Comparison of ENCODE assay signal across 8 mouse cellular contexts in the genomic region with DNA sequence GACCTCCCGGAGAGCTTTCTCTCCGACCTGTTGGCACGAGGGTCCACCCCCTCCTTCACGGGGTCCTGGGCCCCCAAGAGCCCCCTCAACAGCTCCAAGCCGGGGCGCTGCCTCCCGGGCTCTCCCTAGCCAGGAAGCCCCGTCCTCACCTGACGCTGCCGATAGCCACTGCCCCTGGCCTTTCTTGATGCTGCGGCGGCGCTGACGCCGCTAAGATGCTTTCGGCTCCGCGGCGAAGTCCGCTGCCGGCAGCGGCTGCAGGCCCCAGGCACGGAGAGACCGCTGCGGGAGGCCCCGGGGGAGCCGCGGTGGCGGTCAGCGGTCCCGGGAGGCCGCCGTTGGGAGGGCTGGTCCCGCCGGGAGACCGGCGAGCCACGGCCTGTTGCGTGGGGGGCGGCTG. TPM values are rescaled to one million over a fixed set of nuclear protein-coding genes. Genes with fewer than 3 reads are reported as not detected.
A peak's percentile ranks its signal among the peaks of the same experiment; 100 is the strongest.
DNase-seq lines count a peak whose midpoint lies in the region; ATAC-seq and TF ChIP-seq lines count a peak whose summit lies in the region.

No protein-coding gene starts in this region.

- H3K79me2 ChIP-seq in myocyte (ENCODE audit: control insufficient read depth, insufficient read depth), result peaks cover 40% of the 10 kb centered on the region

- H3K27me3 ChIP-seq in embryonic facial prominence, embryonic 12.5 days, result no peaks in the 10 kb centered on the region
- no peaks in the 10 kb centered on the region for H3K27me3 ChIP-seq in intestine, embryonic 15.5 days (replicated peaks)
- no peaks in the 10 kb centered on the region for H3K27me3 ChIP-seq in myocyte (ENCODE audit: control insufficient read depth, insufficient read depth, insufficient read length)

- peaks cover 34% of the 10 kb centered on the region for H3K36me3 ChIP-seq in embryonic facial prominence, embryonic 12.5 days
- H3K36me3 ChIP-seq in intestine, embryonic 15.5 days, result peaks cover 27% of the 10 kb centered on the region
- H3K36me3 ChIP-seq in myocyte (ENCODE audit: control insufficient read depth, insufficient read depth), result peaks cover 30% of the 10 kb centered on the region

- H3K4me3 ChIP-seq in left cerebral cortex, adult 2 months, result peak overlapping the region; percentile 100
- H3K4me3 ChIP-seq in embryonic facial prominence, embryonic 12.5 days, result peak overlapping the region; percentile 100
- H3K4me3 ChIP-seq in intestine, embryonic 15.5 days (replicated peaks), result peak overlapping the region; percentile 89
- peak overlapping the region; percentile 62 for H3K4me3 ChIP-seq in myocyte

- H3K9me3 ChIP-seq in embryonic facial prominence, embryonic 12.5 days, result no peaks in the 10 kb centered on the region
- no peaks in the 10 kb centered on the region for H3K9me3 ChIP-seq in intestine, embryonic 15.5 days

- H3K4me2 ChIP-seq in embryonic facial prominence, embryonic 12.5 days (replicated peaks), result peak overlapping the region; percentile 85
- peak overlapping the region; percentile 73 for H3K4me2 ChIP-seq in intestine, embryonic 15.5 days (replicated peaks)
- no peak overlapping the region for H3K4me2 ChIP-seq in myocyte (ENCODE audit: low read depth)

- H3K4me1 ChIP-seq in embryonic facial prominence, embryonic 12.5 days, result peaks cover 9% of the 10 kb centered on the region
- H3K4me1 ChIP-seq in intestine, embryonic 15.5 days (replicated peaks), result 0 out of 2 replicates have a peak, but pooled peaks cover 4% of the 10 kb centered on the region

- intact Hi-C loops in left cerebral cortex, adult 2 months (cut with DNase I), result loop anchor here (1.0 to 10.0 kb wide), 4 partner anchors 15 to 1245 kb away; a partner anchor contains a TSS

- 1% methylated on average over 40 of the region's 40 CpGs for WGBS in embryonic facial prominence, embryonic 12.5 days
- 0% methylated on average over 40 of the region's 40 CpGs for WGBS in intestine, embryonic 15.5 days

- DNase-seq in left cerebral cortex, adult 2 months (ENCODE audit: extremely low spot score in 1 of 2, low spot score in 2 of 2), result no peak
- no peak for DNase-seq in left cerebral cortex, adult 18-20 months (ENCODE audit: low spot score in 2 of 2)
- no peak for DNase-seq in cerebellum, postnatal 10 days
- DNase-seq in c-Kit-positive CD71-positive TER-119-positive erythroid progenitor cells, embryonic 14.5 days (ENCODE audit: low spot score), result no peak
- DNase-seq in urinary bladder, postnatal 14 days (ENCODE audit: low spot score), result no peak

- H3ac ChIP-seq in myocyte (ENCODE audit: control insufficient read depth, insufficient read length), result peak overlapping the region; percentile 91

- peak overlapping the region; percentile 100 for H3K9ac ChIP-seq in embryonic facial prominence, embryonic 12.5 days
- H3K9ac ChIP-seq in intestine, embryonic 15.5 days, result peak overlapping the region; percentile 93

- H3K27ac ChIP-seq in left cerebral cortex, adult 2 months, result peak overlapping the region; percentile 98
- H3K27ac ChIP-seq in embryonic facial prominence, embryonic 12.5 days, result peak overlapping the region; percentile 100
- peak overlapping the region; percentile 99 for H3K27ac ChIP-seq in intestine, embryonic 15.5 days

- peak; percentile 11; the same call in 1 of the 2 replicates for ATAC-seq in embryonic facial prominence, embryonic 12.5 days (ENCODE audit: insufficient number of reproducible peaks, insufficient read depth, low FRiP score, low TSS enrichment)
- ATAC-seq in intestine, embryonic 15.5 days, result no peak

- no peak for TF ChIP-seq CTCF in left cerebral cortex, adult 2 months (IDR thresholded peaks at IDR 0.05)

- TF ChIP-seq POLR2A in myocyte (IDR thresholded peaks at IDR 0.05; ENCODE audit: insufficient read length, low read depth), result no peak

TF ChIP-seq in myocyte, 11 proteins besides CTCF, POLR2A, EP300 and RAD21:
- TF ChIP-seq TCF3 (IDR thresholded peaks at IDR 0.05; ENCODE audit: insufficient read length, low read depth), result no peak
- no peak for TF ChIP-seq TCF12 (IDR thresholded peaks at IDR 0.05; ENCODE audit: insufficient read depth, poor library complexity, severe bottlenecking)
- TF ChIP-seq MAX (IDR thresholded peaks at IDR 0.05; ENCODE audit: low read depth), result no peak
- no peak for TF ChIP-seq POLR2AphosphoS2 (IDR thresholded peaks at IDR 0.05; ENCODE audit: insufficient read length, low read depth)
- TF ChIP-seq USF1 (IDR thresholded peaks at IDR 0.05; ENCODE audit: low read depth), result no peak
- no peak for TF ChIP-seq SRF (IDR thresholded peaks at IDR 0.05; ENCODE audit: control insufficient read depth, insufficient read length, low read depth)
- TF ChIP-seq MYOD1 (IDR thresholded peaks at IDR 0.05; ENCODE audit: control insufficient read depth in 1 of 3, insufficient read length in 2 of 3, low read depth in 2 of 3), result no peak
- no peak for TF ChIP-seq REST (IDR thresholded peaks at IDR 0.05; ENCODE audit: insufficient read depth, insufficient read length)
- TF ChIP-seq E2F4 (IDR thresholded peaks at IDR 0.05; ENCODE audit: insufficient read depth), result no peak

RNA-seq across cellular contexts. Expression of a gene that starts 0.5 kb away (rescaled TPM):
- total RNA-seq in left cerebral cortex, adult 2 months (2021), result 100 to 1,000 TPM; 131 to 139 TPM
- total RNA-seq in left cerebral cortex, adult 18-20 months (2021), result 100 to 1,000 TPM; 110 to 115 TPM
- polyA plus RNA-seq in embryonic facial prominence, embryonic 12.5 days (2016; fragmentation: Nextera tagmentation; extraction: Ambion mirVana), result 62.9 and 64.0 TPM in 2 replicates
- polyA plus RNA-seq in intestine, embryonic 15.5 days (2015; fragmentation: Nextera tagmentation; extraction: Ambion mirVana), result 43.8 and 44.4 TPM in 2 replicates
- polyA plus RNA-seq in myocyte (2012; fragmentation: generic; extraction: Trizol), result 104 TPM

RNA-seq across cellular contexts. Expression of a gene that starts 15.6 kb away (rescaled TPM):
- 10 to 100 TPM; 78.0 to 93.5 TPM for total RNA-seq in left cerebral cortex, adult 2 months (2021)
- total RNA-seq in left cerebral cortex, adult 18-20 months (2021), result 10 to 100 TPM; 90.5 to 94.1 TPM
- polyA plus RNA-seq in embryonic facial prominence, embryonic 12.5 days (2016; fragmentation: Nextera tagmentation; extraction: Ambion mirVana), result 138 and 141 TPM in 2 replicates
- polyA plus RNA-seq in intestine, embryonic 15.5 days (2015; fragmentation: Nextera tagmentation; extraction: Ambion mirVana), result 190 and 207 TPM in 2 replicates
- polyA plus RNA-seq in myocyte (2012; fragmentation: generic; extraction: Trizol), result 167 TPM

RNA-seq across cellular contexts. Expression of a gene that starts 27.5 kb away (rescaled TPM):
- total RNA-seq in left cerebral cortex, adult 2 months (2021), result 10 to 100 TPM; 76.5 to 78.3 TPM
- total RNA-seq in left cerebral cortex, adult 18-20 months (2021), result 10 to 100 TPM; 73.1 to 76.3 TPM
- polyA plus RNA-seq in embryonic facial prominence, embryonic 12.5 days (2016; fragmentation: Nextera tagmentation; extraction: Ambion mirVana), result 60.2 and 62.6 TPM in 2 replicates
- polyA plus RNA-seq in intestine, embryonic 15.5 days (2015; fragmentation: Nextera tagmentation; extraction: Ambion mirVana), result 41.8 and 45.7 TPM in 2 replicates
- polyA plus RNA-seq in myocyte (2012; fragmentation: generic; extraction: Trizol), result 58.8 TPM

RNA-seq across cellular contexts. Expression of a gene that starts 39.8 kb away (rescaled TPM):
- under 1 TPM; 0.14 to 0.35 TPM for total RNA-seq in left cerebral cortex, adult 2 months (2021)
- under 1 TPM; 0.12 to 0.49 TPM for total RNA-seq in left cerebral cortex, adult 18-20 months (2021)
- 22.3 and 26.8 TPM in 2 replicates for polyA plus RNA-seq in embryonic facial prominence, embryonic 12.5 days (2016; fragmentation: Nextera tagmentation; extraction: Ambion mirVana)
- polyA plus RNA-seq in intestine, embryonic 15.5 days (2015; fragmentation: Nextera tagmentation; extraction: Ambion mirVana), result 0.24 and 2.6 TPM in 2 replicates
- polyA plus RNA-seq in myocyte (2012; fragmentation: generic; extraction: Trizol), result 1,699 TPM
